ENCODE assay signal across 11 mouse cellular contexts in genomic region chr16:21318640-21319365, GRCm38 (mm10).
A peak's percentile ranks its signal among the peaks of the same experiment; 100 is the strongest.
DNase-seq lines count a peak whose midpoint lies in the region; ATAC-seq lines count a peak whose summit lies in the region.
"Had no signal": no experiment of that assay in that cellular context is flagged by ENCODE, and none has a peak within 500 bp of the region (broad histone marks: within the 10 kb centered on the region; RNA-seq: fewer than 3 reads in every experiment).

No protein-coding gene starts in this region.

- H3K4me2 ChIP-seq in limb, embryonic 12.5 days = no peak overlapping the region
- H3K4me2 ChIP-seq in midbrain, embryonic 11.5 days = no peak overlapping the region
- H3K4me2 ChIP-seq: hindbrain, embryonic 14.5 days had no signal

- peak overlapping the region; percentile 68 for H3K27ac ChIP-seq in heart, embryonic 10.5 days
- peak overlapping the region; percentile 71 for H3K27ac ChIP-seq in limb, embryonic 12.5 days
- H3K27ac ChIP-seq in midbrain, embryonic 11.5 days (ENCODE audit: low read depth, low read length) = no peak overlapping the region
- H3K27ac ChIP-seq: hindbrain, embryonic 14.5 days; left cerebral cortex, adult 2 months had no signal

- no peak for DNase-seq in heart, embryonic 10.5 days (ENCODE audit: low spot score)
- DNase-seq in heart, adult 9 months (ENCODE audit: low spot score in 2 of 2) = no peak
- peak; percentile 89 for DNase-seq in Muller cell, postnatal 12 days (ENCODE audit: inconsistent ontology term)
- peak; percentile 95 for DNase-seq in fibroblast of lung, adult 2 months (ENCODE audit: low read depth)
- DNase-seq in midbrain, embryonic 11.5 days (ENCODE audit: low spot score, missing footprints) = no peak
- DNase-seq in adrenal gland, postnatal 25 days = no peak
- DNase-seq: lung, postnatal 10 days had no signal

- whole genome bisulfite sequencing in heart, embryonic 10.5 days = 56% methylated on average over 9 of the region's 9 CpGs
- WGBS in limb, embryonic 12.5 days = 63% methylated on average over 9 of the region's 9 CpGs
- WGBS in midbrain, embryonic 11.5 days = 67% methylated on average over 9 of the region's 9 CpGs

- no peak overlapping the region for H3K4me3 ChIP-seq in heart, embryonic 10.5 days
- no peak overlapping the region for H3K4me3 ChIP-seq in limb, embryonic 12.5 days (replicated peaks)
- H3K4me3 ChIP-seq in midbrain, embryonic 11.5 days (ENCODE audit: low read depth, low read length) = no peak overlapping the region
- H3K4me3 ChIP-seq: left cerebral cortex, adult 2 months had no signal

- peaks cover 69% of the 10 kb centered on the region for H3K4me1 ChIP-seq in heart, embryonic 10.5 days
- H3K4me1 ChIP-seq in limb, embryonic 12.5 days (replicated peaks) = peaks cover 55% of the 10 kb centered on the region
- H3K4me1 ChIP-seq in midbrain, embryonic 11.5 days (ENCODE audit: control insufficient read depth, insufficient read depth, low read length) = no peaks in the 10 kb centered on the region

- H3K9ac ChIP-seq in limb, embryonic 12.5 days (replicated peaks) = no peak overlapping the region
- no peak overlapping the region for H3K9ac ChIP-seq in midbrain, embryonic 11.5 days (ENCODE audit: low read length)
- H3K9ac ChIP-seq: hindbrain, embryonic 14.5 days had no signal

- H3K9me3 ChIP-seq in heart, embryonic 10.5 days = no peaks in the 10 kb centered on the region
- no peaks in the 10 kb centered on the region for H3K9me3 ChIP-seq in limb, embryonic 12.5 days
- no peaks in the 10 kb centered on the region for H3K9me3 ChIP-seq in midbrain, embryonic 11.5 days (ENCODE audit: control insufficient read depth, low read length)

- no peaks in the 10 kb centered on the region for H3K36me3 ChIP-seq in heart, embryonic 10.5 days
- H3K36me3 ChIP-seq in limb, embryonic 12.5 days = no peaks in the 10 kb centered on the region
- H3K36me3 ChIP-seq in midbrain, embryonic 11.5 days (ENCODE audit: control insufficient read depth, insufficient read depth, low read length) = no peaks in the 10 kb centered on the region

- no peak for ATAC-seq in limb, embryonic 12.5 days (ENCODE audit: insufficient number of reproducible peaks, insufficient read depth, low FRiP score, low TSS enrichment, low read depth)
- no peak for ATAC-seq in monocyte, adult 5-6 weeks (replicated peaks; ENCODE audit: insufficient number of reproducible peaks, low FRiP score, low TSS enrichment, poor library complexity, severe bottlenecking)
- ATAC-seq in midbrain, embryonic 11.5 days (ENCODE audit: low FRiP score) = no peak

- no peaks in the 10 kb centered on the region for H3K27me3 ChIP-seq in heart, embryonic 10.5 days (ENCODE audit: insufficient read depth, poor library complexity, severe bottlenecking)
- H3K27me3 ChIP-seq in limb, embryonic 12.5 days = no peaks in the 10 kb centered on the region
- H3K27me3 ChIP-seq in midbrain, embryonic 11.5 days (ENCODE audit: control insufficient read depth, insufficient read depth, low read length) = no peaks in the 10 kb centered on the region

Comparison
In these comparisons a context has a peak if more than half of its experiments do, and no peak if none do; other contexts are left out.
1. DNase-seq: peak in Muller cell, postnatal 12 days (single experiment) and fibroblast of lung, adult 2 months (single experiment); none in heart, embryonic 10.5 days (single experiment), heart, adult 9 months (0 of 2), midbrain, embryonic 11.5 days (single experiment) and adrenal gland, postnatal 25 days (single experiment).